31 mouse cellular contexts compared by ENCODE assay signal in genomic region chr17:42742823-42743222, GRCm38 (mm10). TPM values are rescaled to one million over a fixed set of nuclear protein-coding genes. Genes with fewer than 3 reads are reported as not detected.
A peak's percentile ranks its signal among the peaks of the same experiment; 100 is the strongest.
DNase-seq lines count a peak whose midpoint lies in the region; ATAC-seq lines count a peak whose summit lies in the region.
"Had no signal": no experiment of that assay in that cellular context is flagged by ENCODE, and none has a peak within 500 bp of the region (broad histone marks: within the 10 kb centered on the region; RNA-seq: fewer than 3 reads in every experiment).

No protein-coding gene starts in this region.

- H3K4me1 ChIP-seq in kidney, embryonic 15.5 days, result peaks cover 4% of the 10 kb centered on the region; the same call in 1 of the 2 replicates
- H3K4me1 ChIP-seq: embryonic facial prominence, embryonic 13.5 days; embryonic facial prominence, embryonic 15.5 days; forebrain, embryonic 12.5 days had no signal

- H3K27ac ChIP-seq in kidney, embryonic 15.5 days, result no peak overlapping the region
- H3K27ac ChIP-seq: embryonic facial prominence, embryonic 13.5 days; embryonic facial prominence, embryonic 15.5 days; forebrain, embryonic 10.5 days; forebrain, embryonic 12.5 days had no signal

- no peaks in the 10 kb centered on the region for H3K9me3 ChIP-seq in kidney, embryonic 15.5 days (replicated peaks)
- H3K9me3 ChIP-seq: embryonic facial prominence, embryonic 13.5 days; embryonic facial prominence, embryonic 15.5 days; forebrain, embryonic 10.5 days; forebrain, embryonic 12.5 days had no signal

- WGBS in kidney, embryonic 15.5 days, result 90% methylated on average over 3 of the region's 3 CpGs

- DNase-seq in frontal cortex, postnatal 10 days (ENCODE audit: low spot score in 2 of 2), result no peak
- peak; percentile 10 for DNase-seq in layer of hippocampus, adult 9-11 months
- DNase-seq in layer of hippocampus, postnatal 36 days, result no peak
- peak; percentile 30 for DNase-seq in right cerebral cortex, adult 18-20 months
- no peak for DNase-seq in right cerebral cortex, postnatal 4 days
- DNase-seq: adrenal gland, adult 8-10 months; adrenal gland, postnatal 14 days; adrenal gland, postnatal 36 days; B cell, adult 2 months; cerebellum, adult 11 months; cerebellum, adult 18-20 months; cerebellum, adult 8-10 months; cerebellum, adult 9-11 months; cerebellum, postnatal 14 days; cerebellum, postnatal 36 days; embryo, embryonic 11 days had no signal

- ATAC-seq in frontal cortex, adult (ENCODE audit: low TSS enrichment), result peak; percentile 93
- no peak for ATAC-seq in kidney, embryonic 15.5 days (replicated peaks; ENCODE audit: low FRiP score)
- ATAC-seq: activated CD4-positive, CD25-positive, alpha-beta regulatory T cell, adult 4 months; CD4-positive, CD25-positive, alpha-beta regulatory T cell, adult 4 months; forebrain, embryonic 14.5 days had no signal

- H3K4me2 ChIP-seq in kidney, embryonic 15.5 days, result no peak overlapping the region
- H3K4me2 ChIP-seq: embryonic facial prominence, embryonic 13.5 days; embryonic facial prominence, embryonic 15.5 days; forebrain, embryonic 12.5 days had no signal

- H3K4me3 ChIP-seq in kidney, embryonic 15.5 days (replicated peaks), result no peak overlapping the region
- H3K4me3 ChIP-seq: embryonic facial prominence, embryonic 13.5 days; embryonic facial prominence, embryonic 15.5 days; erythroblast, embryonic 14.5 days; forebrain, embryonic 10.5 days; forebrain, embryonic 12.5 days had no signal

- H3K27me3 ChIP-seq in kidney, embryonic 15.5 days, result no peaks in the 10 kb centered on the region
- H3K27me3 ChIP-seq: CH12.LX; embryonic facial prominence, embryonic 13.5 days; embryonic facial prominence, embryonic 15.5 days; forebrain, embryonic 12.5 days; Patski had no signal

- H3K36me3 ChIP-seq in kidney, embryonic 15.5 days, result no peaks in the 10 kb centered on the region
- H3K36me3 ChIP-seq: embryonic facial prominence, embryonic 13.5 days; embryonic facial prominence, embryonic 15.5 days; forebrain, embryonic 10.5 days; forebrain, embryonic 12.5 days; G1E had no signal

- H3K9ac ChIP-seq in kidney, embryonic 15.5 days, result no peak overlapping the region
- H3K9ac ChIP-seq: embryonic facial prominence, embryonic 13.5 days; embryonic facial prominence, embryonic 15.5 days; forebrain, embryonic 12.5 days had no signal

RNA-seq across cellular contexts. Expression of gene Adgrf2, which starts 0.8 kb away (rescaled TPM):
- total RNA-seq in layer of hippocampus, postnatal 36 days (2021), result under 1 TPM; 0.63 to 0.70 TPM
- 0.15 TPM in 1 of 2 replicates, not detected in the other for polyA plus RNA-seq in kidney, embryonic 15.5 days (2015; fragmentation: Nextera tagmentation; extraction: Ambion mirVana)
- total RNA-seq: adrenal gland, postnatal 36 days; CH12.LX; common myeloid progenitor, adult 5-6 weeks had no signal
- polyA plus RNA-seq: activated CD4-positive, CD25-positive, alpha-beta regulatory T cell, adult 4 months; CD4-positive, CD25-positive, alpha-beta regulatory T cell, adult 4 months; embryonic facial prominence, embryonic 11.5 days; erythroblast, embryonic 14.5 days; forebrain, embryonic 10.5 days; G1E had no signal

RNA-seq across cellular contexts. Expression of gene Adgrf4, which starts 50.7 kb away (rescaled TPM):
- 1 to 10 TPM; 1.3 to 1.4 TPM for total RNA-seq in layer of hippocampus, postnatal 36 days (2021)
- polyA plus RNA-seq in kidney, embryonic 15.5 days (2015; fragmentation: Nextera tagmentation; extraction: Ambion mirVana), result 0.14 and 0.23 TPM in 2 replicates
- total RNA-seq: CH12.LX; common myeloid progenitor, adult 5-6 weeks; G1E had no signal
- polyA plus RNA-seq: activated CD4-positive, CD25-positive, alpha-beta regulatory T cell, adult 4 months; CD4-positive, CD25-positive, alpha-beta regulatory T cell, adult 4 months; embryonic facial prominence, embryonic 11.5 days; erythroblast, embryonic 14.5 days; forebrain, embryonic 10.5 days; forebrain, embryonic 12.5 days; G1E had no signal

Comparison
In these comparisons a context has a peak if more than half of its experiments do, and no peak if none do; other contexts are left out.
1. DNase-seq: peak in layer of hippocampus, adult 9-11 months (single experiment) and right cerebral cortex, adult 18-20 months (single experiment); none in frontal cortex, postnatal 10 days (0 of 2), layer of hippocampus, postnatal 36 days (0 of 2) and right cerebral cortex, postnatal 4 days (single experiment).